Mouse (Mus musculus): ENCODE measurements around the gene Dennd6b. TPM values are rescaled to one million over a fixed set of nuclear protein-coding genes. Genes with fewer than 3 reads are reported as not detected.

Dennd6b gene
- total and polyA plus RNA-seq, 3 experiments = 6.1 to 11.4 TPM; not detected in 1

DNA sequence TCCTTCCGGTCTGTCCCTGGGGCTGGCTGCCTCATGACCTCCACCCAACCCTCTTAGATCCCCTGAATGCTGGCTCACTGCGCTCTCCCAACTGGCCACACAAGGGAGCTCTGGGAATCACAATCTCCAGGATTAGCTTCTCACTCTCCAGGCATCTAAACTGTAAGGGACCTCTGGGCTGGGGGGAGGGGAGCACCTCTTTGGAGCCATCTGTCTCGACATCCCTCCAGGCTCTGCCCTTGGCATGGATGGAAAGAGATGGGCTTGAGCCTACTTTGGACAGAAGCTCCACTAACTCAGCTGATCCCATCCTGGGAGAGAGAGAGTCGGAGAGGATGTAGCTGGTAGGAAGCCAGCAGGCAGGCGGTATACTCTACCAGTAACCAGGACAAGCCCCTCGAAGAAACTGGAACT, 14.0 kb downstream of the Dennd6b start (continued):
- TF ChIP-seq USF2 (IDR thresholded peaks at IDR 0.05; ENCODE audit: borderline replicate concordance in 1 of 2, insufficient read depth in 1 of 2, low read depth in 1 of 2, low read length in 2 of 2) (no peak), MYB (IDR thresholded peaks at IDR 0.05; ENCODE audit: low read depth, low read length) (no peak), CHD1 (IDR thresholded peaks at IDR 0.05; ENCODE audit: low read depth, low read length) (no peak)

DNA sequence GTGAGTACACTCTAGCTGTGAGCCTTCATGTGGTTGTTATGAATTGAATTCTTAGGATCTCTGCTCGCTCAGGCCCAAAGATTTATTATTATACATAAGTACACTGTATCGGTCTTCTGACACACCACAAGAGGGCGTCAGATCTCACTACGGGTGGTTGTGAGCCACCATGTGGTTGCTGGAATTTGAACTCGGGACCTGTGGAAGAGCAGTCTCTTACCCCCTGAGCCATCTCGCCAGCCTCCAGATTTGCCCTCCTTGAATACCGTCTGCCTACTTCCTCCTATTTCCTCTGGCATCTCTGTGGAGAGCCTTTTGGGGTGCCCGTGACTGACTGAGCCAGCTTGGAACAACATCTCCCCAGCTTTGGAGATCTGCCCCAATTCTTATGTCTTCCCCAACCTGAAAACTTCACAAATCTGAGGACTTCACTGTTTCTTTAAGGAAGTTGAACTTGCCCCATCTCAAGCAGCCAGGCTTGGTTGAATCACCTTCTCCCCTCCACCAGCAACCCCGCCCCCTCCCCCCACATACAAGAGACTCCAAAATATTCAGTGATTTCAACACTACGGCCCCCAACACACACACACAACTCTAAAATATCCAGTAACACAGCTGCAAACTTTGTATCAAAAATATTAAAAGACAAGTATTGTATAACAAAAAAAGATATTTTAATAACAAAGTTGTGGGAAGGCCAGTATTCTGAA, 14.6 kb downstream of the Dennd6b start:
- H3K36me3 ChIP-seq (ENCODE audit: control insufficient read depth in 1 of 2, insufficient read depth in 2 of 2, low read length in 2 of 2) = peaks cover 0 to 11% of the 10 kb centered on the region in 2 experiments; a peak in 2 of 4 replicates
- TF ChIP-seq TCF12 (IDR thresholded peaks at IDR 0.05; ENCODE audit: low read depth, low read length) = no peak
- no peak overlapping the region for H3K9ac ChIP-seq (ENCODE audit: control insufficient read depth, low read depth, low read length, poor library complexity, severe bottlenecking)
- H3K4me3 ChIP-seq (ENCODE audit: control insufficient read depth in 1 of 2, insufficient read depth in 1 of 2, low read depth in 2 of 2, low read length in 2 of 2) = no peak overlapping the region
- no peaks in the 10 kb centered on the region for H3K79me2 ChIP-seq (ENCODE audit: control insufficient read depth, insufficient read depth, low read length, poor library complexity)
- H3K4me1 ChIP-seq (ENCODE audit: control insufficient read depth in 1 of 2, insufficient read depth in 2 of 2, low read length in 2 of 2) = peaks cover 4 to 15% of the 10 kb centered on the region in 2 experiments; a peak in 3 of 4 replicates
- no peaks in the 10 kb centered on the region for H3K9me3 ChIP-seq (replicated peaks; ENCODE audit: insufficient read depth, low read length)
- DNase-seq (ENCODE audit: low read depth, low spot score) = no peak
- H3K27me3 ChIP-seq (ENCODE audit: control insufficient read depth in 1 of 2, insufficient read depth in 2 of 2, low read length in 2 of 2) = no peaks in the 10 kb centered on the region
- no peak overlapping the region for H3K27ac ChIP-seq (ENCODE audit: control insufficient read depth, low read depth, low read length)

DNA sequence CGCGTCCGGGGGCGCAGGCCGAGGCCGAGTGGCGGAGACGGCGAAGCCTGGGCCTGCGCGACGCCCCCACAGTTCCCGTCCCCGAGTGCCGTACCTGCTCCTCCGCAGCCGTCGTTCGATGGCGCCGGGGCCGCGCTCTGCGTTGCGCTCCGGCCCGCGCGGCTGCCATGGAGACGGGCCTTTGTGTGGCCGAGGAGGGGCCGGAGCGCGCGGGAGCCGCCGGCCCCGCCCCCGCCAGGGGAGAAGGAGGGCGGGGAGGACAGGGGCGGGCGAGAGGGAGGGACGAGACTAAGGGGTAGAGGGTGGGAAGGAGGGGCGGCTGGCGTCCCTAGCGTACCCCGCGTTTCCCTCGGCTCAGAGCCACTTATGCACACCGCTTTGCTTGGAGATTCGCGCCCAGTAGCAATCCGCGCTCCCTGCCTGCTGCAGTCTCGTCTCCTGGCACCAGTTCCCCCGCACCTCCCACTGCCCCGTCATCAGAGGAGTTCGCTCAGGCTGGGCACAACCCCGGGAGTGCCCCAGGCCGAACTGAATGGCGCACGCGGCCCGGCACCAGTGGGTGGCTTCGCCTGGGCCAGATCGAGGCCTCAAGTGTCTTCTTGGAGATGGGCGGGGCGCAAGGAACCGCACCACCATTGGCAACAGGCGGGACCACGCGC, 15.6 kb downstream of the Dennd6b start, which contains the start of gene Plxnb2:
Gene Plxnb2, minus strand, starts transcription at position 218 of the 659 bp plus-strand sequence.
- Histone ChIP-seq H3K9me3 (replicated peaks; ENCODE audit: insufficient read depth, low read length) (no peaks in the 10 kb centered on the region), H3K27ac (ENCODE audit: control insufficient read depth, low read depth, low read length) (no peak within 1 kb of the TSS), H3K4me3 (ENCODE audit: control insufficient read depth in 1 of 2, insufficient read depth in 1 of 2, low read depth in 2 of 2, low read length in 2 of 2) (no peak within 1 kb of the TSS), H3K4me1 (ENCODE audit: control insufficient read depth in 1 of 2, insufficient read depth in 2 of 2, low read length in 2 of 2) (peaks cover 4 to 16% of the 10 kb centered on the region in 2 experiments; a peak in 3 of 4 replicates), H3K9ac (ENCODE audit: control insufficient read depth, low read depth, low read length, poor library complexity, severe bottlenecking) (no peak within 1 kb of the TSS), H3K79me2 (ENCODE audit: control insufficient read depth, insufficient read depth, low read length, poor library complexity) (no peaks in the 10 kb centered on the region), H3K27me3 (ENCODE audit: control insufficient read depth in 1 of 2, insufficient read depth in 2 of 2, low read length in 2 of 2) (no peaks in the 10 kb centered on the region), H3K36me3 (ENCODE audit: control insufficient read depth in 1 of 2, insufficient read depth in 2 of 2, low read length in 2 of 2) (peaks cover 0 to 11% of the 10 kb centered on the region in 2 experiments; a peak in 2 of 4 replicates)
- no peak for DNase-seq (ENCODE audit: low read depth, low spot score)
- TF ChIP-seq POLR2AphosphoS2 (IDR thresholded peaks at IDR 0.05; ENCODE audit: low read length) (no peak), POLR2A (IDR thresholded peaks at IDR 0.05; ENCODE audit: control insufficient read depth in 1 of 2, insufficient read depth in 1 of 2, low read depth in 1 of 2, low read length in 2 of 2, poor library complexity in 1 of 2) (0 out of 4 replicates have a peak, but pooled peaks of 1 of the 2 experiments have one; percentile 23), SIN3A (IDR thresholded peaks at IDR 0.05; ENCODE audit: low read length) (no peak), JUND (IDR thresholded peaks at IDR 0.05; ENCODE audit: low read depth, low read length) (no peak)

DNA sequence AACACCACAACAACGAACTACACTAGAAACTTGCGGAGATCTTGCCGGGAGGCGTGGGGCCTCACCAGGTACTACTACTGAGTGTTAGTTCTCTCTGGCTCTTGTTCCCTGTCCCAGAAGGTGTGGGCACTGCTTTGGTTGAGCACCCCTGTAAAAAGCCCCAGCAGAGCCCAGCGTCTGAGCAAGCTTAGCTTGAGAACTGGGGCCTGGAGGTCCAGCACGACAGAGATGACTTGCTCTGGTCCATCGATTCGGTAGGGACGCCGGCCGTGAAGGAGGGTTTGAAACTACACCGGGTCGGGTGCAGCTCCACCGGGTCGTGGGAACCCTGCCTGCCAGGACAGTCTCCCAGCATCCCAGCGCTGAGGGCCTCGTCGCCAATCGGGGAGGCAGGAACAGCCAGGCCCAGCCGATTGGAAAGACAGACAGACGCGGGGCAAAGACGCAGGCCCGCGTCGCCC, 16.2 kb downstream of the Dennd6b start:
- TF ChIP-seq GATA1 (IDR thresholded peaks at IDR 0.05; ENCODE audit: low read depth, low read length) = no peak
- no peak for TF ChIP-seq MXI1 (IDR thresholded peaks at IDR 0.05; ENCODE audit: low read depth, low read length)
- no peak for TF ChIP-seq ZMIZ1 (IDR thresholded peaks at IDR 0.05; ENCODE audit: low read depth, low read length)
- TF ChIP-seq RAD21 (IDR thresholded peaks at IDR 0.05; ENCODE audit: low read depth, low read length) = no peak
- no peak for TF ChIP-seq USF2 (IDR thresholded peaks at IDR 0.05; ENCODE audit: borderline replicate concordance in 1 of 2, insufficient read depth in 1 of 2, low read depth in 1 of 2, low read length in 2 of 2)
- TF ChIP-seq MYB (IDR thresholded peaks at IDR 0.05; ENCODE audit: low read depth, low read length) = no peak
- no peak for TF ChIP-seq POLR2AphosphoS2 (IDR thresholded peaks at IDR 0.05; ENCODE audit: low read length)
- no peak for TF ChIP-seq USF1 (IDR thresholded peaks at IDR 0.05; ENCODE audit: low read depth, low read length)
- no peak for TF ChIP-seq ETS1 (IDR thresholded peaks at IDR 0.05; ENCODE audit: low read depth, low read length)
- no peak for TF ChIP-seq POLR2AphosphoS5 (IDR thresholded peaks at IDR 0.05; ENCODE audit: borderline replicate concordance, low read depth, low read length)
- no peak overlapping the region for H3K4me3 ChIP-seq (ENCODE audit: control insufficient read depth in 1 of 2, insufficient read depth in 1 of 2, low read depth in 2 of 2, low read length in 2 of 2)
- peaks cover 4 to 16% of the 10 kb centered on the region in 2 experiments; a peak in 3 of 4 replicates for H3K4me1 ChIP-seq (ENCODE audit: control insufficient read depth in 1 of 2, insufficient read depth in 2 of 2, low read length in 2 of 2)
- no peaks in the 10 kb centered on the region for H3K79me2 ChIP-seq (ENCODE audit: control insufficient read depth, insufficient read depth, low read length, poor library complexity)
- peaks cover 0 to 11% of the 10 kb centered on the region in 2 experiments; a peak in 2 of 4 replicates for H3K36me3 ChIP-seq (ENCODE audit: control insufficient read depth in 1 of 2, insufficient read depth in 2 of 2, low read length in 2 of 2)
- no peak overlapping the region for H3K27ac ChIP-seq (ENCODE audit: control insufficient read depth, low read depth, low read length)
- H3K9ac ChIP-seq (ENCODE audit: control insufficient read depth, low read depth, low read length, poor library complexity, severe bottlenecking) = no peak overlapping the region
- H3K27me3 ChIP-seq (ENCODE audit: control insufficient read depth in 1 of 2, insufficient read depth in 2 of 2, low read length in 2 of 2) = no peaks in the 10 kb centered on the region
- no peak for DNase-seq (ENCODE audit: low read depth, low spot score)
- no peaks in the 10 kb centered on the region for H3K9me3 ChIP-seq (replicated peaks; ENCODE audit: insufficient read depth, low read length)

Data from MEL (cell line).